Mouse (Mus musculus): ENCODE measurements around the gene BC034090.
A peak's percentile ranks its signal among the peaks of the same experiment; 100 is the strongest.

The BC034090 gene

DNA sequence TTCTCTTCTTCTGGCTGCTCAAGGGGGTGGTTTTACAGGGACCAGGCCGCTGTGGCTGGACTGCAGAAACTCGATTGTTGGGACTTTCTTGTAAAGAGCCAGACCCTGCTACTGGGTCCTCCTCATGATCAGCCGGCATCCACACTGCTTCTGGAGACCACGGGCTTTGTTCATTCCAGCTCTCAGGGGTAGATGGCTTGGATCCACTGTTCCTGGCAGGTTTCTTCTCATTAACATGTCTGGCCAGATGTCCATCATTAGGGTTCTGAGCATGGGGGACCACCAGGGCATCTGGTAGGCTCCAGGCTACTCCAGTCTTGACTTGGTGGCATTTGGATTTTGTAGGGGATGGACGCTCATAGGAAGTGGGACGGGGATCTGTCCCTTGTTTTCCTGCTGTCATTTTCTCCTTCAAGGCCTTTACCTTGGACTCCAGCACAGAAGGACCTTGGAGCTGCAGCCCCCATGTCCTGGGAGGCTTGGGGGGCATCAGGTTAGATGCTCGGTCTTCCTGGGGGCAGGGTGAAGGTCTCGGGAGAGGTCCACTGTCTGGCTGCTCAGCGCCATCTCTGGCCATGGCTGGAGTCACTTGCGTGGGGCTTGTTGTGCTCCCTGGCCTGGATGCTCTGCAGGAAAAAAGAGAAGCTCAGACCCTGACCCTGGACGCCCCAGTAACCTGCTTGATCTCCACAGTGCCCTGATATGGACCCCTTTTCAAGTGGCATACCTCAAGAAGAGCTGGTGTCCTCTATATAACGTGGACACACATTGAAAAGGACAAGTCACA is 2.4 kb downstream of the BC034090 start:
- no peak for DNase-seq

GRCm38 (mm10) chr1:155239962-155240717 is 4.1 kb downstream of the BC034090 start:
- DNase-seq = no peak

DNA sequence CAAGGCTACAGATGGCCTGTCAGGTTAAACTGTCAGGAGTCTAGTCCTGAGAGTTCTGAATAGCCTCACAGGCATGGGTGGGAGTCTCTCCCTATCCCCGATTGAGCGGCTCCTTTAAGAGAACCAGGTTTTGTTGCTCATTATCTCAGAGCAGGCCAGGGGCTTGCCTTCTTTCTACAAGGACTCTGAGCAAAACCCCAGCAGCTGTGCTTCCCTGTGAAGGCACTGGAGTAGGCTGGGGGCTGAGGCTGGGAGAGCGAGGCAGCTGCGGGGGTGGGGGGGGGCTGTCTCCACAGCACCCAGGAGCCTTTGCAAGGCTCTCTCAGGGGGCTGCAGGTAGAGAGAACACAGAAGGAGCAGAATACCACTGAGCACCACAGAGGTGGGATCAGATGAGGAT is 5.1 kb downstream of the BC034090 start:
- DNase-seq = no peak

DNA sequence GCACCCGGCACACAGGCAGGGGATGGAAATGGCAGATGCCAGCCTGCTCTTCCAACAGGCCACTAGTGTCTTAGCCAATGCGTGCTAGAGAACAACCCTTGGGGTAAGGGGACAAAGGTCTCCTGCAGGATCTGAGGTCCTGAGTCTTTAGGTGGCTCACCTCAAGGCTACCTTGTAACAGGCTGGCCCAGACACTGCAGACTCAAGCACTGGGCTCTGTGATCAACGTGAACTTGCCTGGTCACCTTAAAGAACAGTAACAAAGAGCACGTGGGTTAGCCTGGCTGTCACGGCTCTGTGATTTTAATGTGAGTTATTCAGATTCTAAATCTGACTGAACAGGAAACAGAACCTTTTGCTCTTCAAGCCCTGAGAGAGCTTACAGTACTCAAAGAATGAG is 6.1 kb downstream of the BC034090 start:
- DNase-seq = no peak

DNA sequence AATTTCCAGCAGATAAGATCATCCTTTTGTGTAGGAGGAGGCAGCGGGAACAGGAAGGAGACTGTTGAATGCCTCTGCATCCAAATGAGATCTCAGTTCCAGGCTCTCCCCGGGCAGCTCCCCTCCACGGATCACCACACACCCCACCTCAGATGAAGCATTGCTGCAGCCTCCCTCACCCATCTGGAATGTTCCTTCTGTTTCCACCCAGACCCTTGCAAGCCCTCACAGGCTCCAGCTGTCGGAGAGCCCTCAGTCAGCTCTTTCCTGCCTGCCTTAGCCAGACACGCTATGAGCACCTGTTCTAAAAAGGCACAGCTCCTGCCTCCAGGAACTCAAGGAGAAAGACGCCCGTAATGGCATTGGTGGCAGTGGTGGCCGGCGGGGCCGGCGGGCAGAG is 6.9 kb downstream of the BC034090 start:
- DNase-seq = no peak

DNA sequence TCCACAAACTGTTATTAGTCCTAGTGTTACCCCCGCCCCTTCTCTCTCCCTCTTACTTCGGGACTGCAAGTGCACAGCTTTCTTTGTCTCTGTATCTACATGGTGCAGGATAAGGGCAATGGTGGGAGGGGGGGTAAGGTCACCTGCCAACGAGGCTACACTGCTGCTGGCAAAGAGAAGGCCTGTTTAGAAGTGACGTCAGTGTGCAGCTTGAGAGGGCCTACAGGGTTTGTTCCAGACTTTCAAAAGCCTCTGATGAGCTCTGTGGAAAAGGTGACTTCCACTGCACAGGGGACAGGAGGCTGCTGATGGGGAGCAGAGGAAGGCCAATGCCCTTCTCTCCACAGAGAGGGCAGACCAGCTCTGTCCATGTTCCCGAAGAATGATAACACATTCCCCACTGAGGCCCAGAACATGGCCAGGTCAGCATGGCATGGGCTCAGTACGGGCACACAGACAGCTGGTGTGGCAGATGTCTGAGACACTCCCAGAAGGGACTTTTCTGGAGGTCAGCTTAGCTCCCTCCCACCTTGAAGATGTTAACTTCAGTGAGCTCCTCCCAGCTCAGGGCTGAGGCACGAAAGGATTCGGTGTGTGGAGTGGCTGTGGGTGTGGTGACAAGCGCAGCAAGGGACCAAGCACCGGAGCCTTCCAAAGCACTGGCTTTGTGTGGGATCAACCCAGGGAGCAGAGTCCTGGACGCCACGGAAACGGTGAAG is 7.8 kb downstream of the BC034090 start:
- no peak for DNase-seq

- DNase-seq = no peak
Measured at GRCm38 (mm10) chr1:155235641-155236040, 8.6 kb downstream of the BC034090 start.

- peak; percentile 63 for DNase-seq
Measured at GRCm38 (mm10) chr1:155233931-155234607, 10.2 kb downstream of the BC034090 start.

- DNase-seq = peak; percentile 39
Measured at GRCm38 (mm10) chr1:155233378-155233777, 10.9 kb downstream of the BC034090 start.

DNA sequence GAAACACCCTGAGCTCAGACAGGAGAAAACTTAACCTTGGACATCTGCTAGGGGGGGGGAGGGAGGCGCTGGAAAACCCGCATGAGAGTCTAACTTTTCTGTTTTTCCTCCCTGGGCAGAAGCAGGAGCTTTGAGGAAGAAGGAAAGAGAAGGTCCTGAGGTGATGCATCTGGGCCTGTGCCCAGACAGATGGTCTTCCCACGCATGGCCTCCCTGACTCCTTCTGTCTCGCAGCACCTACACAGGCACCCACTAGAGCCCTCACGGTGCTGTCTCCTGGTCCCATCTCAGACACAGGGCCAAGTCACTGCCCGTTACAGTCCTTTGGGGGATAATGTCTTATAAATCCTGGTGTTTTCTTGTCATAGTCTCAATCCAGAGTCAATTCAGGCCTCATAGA is 11.5 kb downstream of the BC034090 start:
- peak; percentile 74 for DNase-seq

GRCm38 (mm10) chr1:155232385-155232784 is 11.9 kb downstream of the BC034090 start:
- DNase-seq = peak; percentile 49

- peak; percentile 65 for DNase-seq
Measured at GRCm38 (mm10) chr1:155229464-155230411, 14.5 kb downstream of the BC034090 start.

- DNase-seq = peak; percentile 83
Measured at GRCm38 (mm10) chr1:155223849-155224554, 20.2 kb downstream of the BC034090 start.

DNA sequence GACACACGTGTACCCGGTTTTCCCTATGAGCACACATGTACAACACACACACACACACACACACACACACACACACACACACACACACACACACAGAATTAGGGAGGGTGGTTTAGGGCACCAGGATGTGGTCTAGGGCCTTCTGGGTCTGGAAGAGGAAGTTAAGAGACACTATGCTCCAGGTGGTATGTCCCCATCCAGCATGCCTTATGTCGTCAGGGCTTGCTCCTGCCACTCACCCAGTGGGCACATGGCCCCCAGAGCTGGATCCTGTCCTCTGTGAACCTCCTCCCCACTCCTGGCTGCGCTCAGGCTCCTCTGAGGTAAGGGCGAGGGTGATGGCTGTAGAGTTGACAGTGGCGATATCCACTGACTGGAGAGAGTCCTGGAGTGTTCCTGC is 21.2 kb downstream of the BC034090 start:
- peak; percentile 21 for DNase-seq

DNA sequence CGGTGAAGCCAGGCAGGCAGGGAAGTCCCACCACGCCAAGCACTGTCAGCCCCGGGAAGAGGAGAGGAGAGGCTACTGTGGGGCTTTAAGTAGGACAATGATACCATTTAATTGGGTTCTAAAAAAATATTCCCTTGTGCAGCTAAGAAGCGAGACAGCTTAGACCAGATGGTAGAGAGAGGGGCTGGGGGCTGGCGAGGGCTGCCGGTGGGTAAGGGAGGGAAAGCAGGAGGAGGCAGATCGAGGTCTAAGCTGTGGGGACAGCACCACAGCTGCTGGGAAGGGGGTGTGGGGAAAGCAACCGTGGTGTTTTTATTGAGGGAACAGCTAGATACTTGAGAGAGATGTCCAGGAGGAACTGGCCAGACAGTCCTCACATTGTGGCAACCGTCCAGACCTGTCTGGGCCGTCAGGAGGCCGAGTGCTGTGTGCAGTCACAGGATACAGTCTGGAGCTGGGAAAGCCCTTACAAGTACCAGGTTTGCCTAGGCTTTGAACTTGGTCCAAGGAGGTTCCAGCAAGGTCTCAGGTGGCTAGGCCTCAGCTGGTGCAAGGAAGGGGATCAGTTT is 22.1 kb downstream of the BC034090 start:
- peak; percentile 49 for DNase-seq

DNA sequence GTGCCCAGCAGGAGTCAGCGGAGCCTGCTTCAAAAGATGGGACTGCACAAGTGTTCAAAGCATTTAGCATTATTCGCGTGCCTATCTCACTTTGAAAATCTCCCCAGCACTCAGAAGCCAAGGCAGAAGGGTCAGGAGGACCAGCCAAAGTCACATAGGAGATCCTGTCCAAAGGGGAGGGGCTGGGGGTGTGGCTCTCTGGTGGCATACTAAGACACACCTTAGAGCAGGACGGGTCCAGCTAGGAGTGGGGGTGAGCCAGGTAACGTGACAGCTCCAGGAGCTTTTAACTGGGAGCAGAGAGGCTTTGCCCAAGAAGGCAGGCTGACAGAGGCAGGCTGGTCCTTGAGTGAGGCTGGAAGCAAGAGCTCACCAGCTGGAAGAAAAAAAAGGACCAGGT is 25.3 kb downstream of the BC034090 start:
- no peak for DNase-seq

DNA sequence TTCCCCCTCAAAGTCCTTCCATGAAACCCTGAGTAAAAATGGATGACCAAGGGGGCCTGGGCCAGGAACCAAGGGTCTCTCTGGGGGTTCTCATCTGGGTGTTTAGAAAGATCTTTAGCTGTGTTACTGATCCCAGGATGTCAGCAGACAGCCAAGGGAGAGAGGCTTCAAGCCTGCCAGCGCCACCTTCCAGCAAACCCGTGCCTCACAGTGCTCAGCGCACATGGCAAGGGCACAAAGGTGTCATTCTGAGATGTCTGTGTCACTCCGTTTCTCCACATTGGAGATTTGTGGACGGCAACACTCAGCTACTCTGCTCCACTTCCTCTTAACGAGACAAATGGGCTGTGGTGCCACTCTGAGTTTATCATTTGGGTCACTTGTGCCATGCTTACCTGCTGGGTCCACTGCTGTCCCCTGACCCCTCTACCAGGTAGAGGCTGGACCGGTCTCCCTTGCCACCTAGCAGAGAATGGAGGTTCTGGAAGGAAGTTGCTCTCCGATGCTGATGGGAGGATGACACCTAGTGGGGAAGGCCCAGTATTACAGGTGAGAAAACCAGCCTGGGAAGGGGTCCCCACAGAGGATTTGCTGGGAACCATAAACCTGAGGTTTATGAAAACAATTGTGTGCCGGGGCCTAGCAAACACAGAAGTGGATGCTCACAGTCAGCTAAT is 26.2 kb downstream of the BC034090 start:
- peak; percentile 67 for DNase-seq

DNA sequence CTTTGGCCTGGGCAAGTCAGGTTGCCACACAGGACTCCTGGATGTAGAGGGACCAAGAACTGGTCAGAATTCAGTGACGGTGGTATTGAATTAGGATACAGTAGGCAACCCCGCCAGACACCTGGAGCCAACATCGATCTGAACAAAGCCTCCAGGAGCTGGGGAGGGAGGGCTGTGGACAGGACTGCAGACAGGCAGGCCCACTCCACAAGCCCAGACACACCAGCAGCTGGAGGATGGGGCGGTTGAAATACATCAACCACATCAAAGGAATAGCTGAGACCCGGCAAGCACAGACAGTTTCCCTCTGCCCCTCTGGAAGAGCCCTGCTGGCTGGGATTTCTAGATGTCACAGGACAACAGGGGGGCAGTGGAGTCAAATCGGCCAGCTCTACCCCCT is 27.4 kb downstream of the BC034090 start:
- DNase-seq = peak; percentile 19

DNA sequence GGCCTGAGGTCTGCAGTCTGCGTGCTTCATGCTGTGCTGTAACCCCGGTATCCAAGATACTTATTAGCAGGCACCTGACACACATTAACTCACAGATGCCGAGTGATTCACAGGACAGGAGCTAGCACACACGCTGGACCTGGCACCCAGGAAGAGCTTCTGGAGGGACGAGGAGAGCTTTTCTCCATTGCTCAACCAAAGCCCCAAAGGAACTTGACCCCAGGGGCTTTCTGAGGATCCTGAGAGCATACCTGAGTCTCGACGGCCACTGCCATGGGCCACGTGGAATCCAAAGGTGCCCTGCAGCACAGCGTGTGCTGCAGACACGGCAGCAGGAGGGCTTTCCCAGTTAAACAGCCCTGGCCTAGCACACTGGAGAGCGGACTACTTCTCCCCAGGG is 27.9 kb downstream of the BC034090 start:
- DNase-seq = no peak

GRCm38 (mm10) chr1:155215066-155215764 is 29.0 kb downstream of the BC034090 start:
- DNase-seq = no peak

Measured in cerebellum, adult 11-12 months (tissue).